Mouse (Mus musculus) C2C12 (cell line): ENCODE measurements at regions not wholly inside any gene's neighbourhood (a gene's known extent, or its start where the extent isn't known, plus 50 kb on each side); places are given as distances from the start of the nearest gene placed in this dataset.
A peak's percentile ranks its signal among the peaks of the same experiment; 100 is the strongest.

Experiments
- H3K27me3 ChIP-seq: one replicate; pipeline ENCODE4 v1.6.1; 2011; ENCODE audit not compliant: control insufficient read depth, insufficient read depth, insufficient read length
- H3K36me3 ChIP-seq: one replicate; pipeline ENCODE4 v1.6.1; 2011; ENCODE audit not compliant: control insufficient read depth, insufficient read depth
- H3K4me3 ChIP-seq: one replicate; pipeline ENCODE4 v1.5.1; 2011; ENCODE audit warnings: mild to moderate bottlenecking, control low read depth; ENCODE audit not compliant: poor library complexity, insufficient read depth, severe bottlenecking
- H3K79me2 ChIP-seq: one replicate; pipeline ENCODE4 v1.6.1; 2011; ENCODE audit not compliant: control insufficient read depth, insufficient read depth
- H3K79me3 ChIP-seq: one replicate; pipeline ENCODE4 v1.6.1; 2011; ENCODE audit warnings: low read depth, control low read depth
- H3ac ChIP-seq: one replicate; pipeline ENCODE3; 2011; ENCODE audit warnings: low read depth; ENCODE audit not compliant: control insufficient read depth, insufficient read length
- CEBPB ChIP-seq: IDR thresholded peaks from one replicate; pipeline ENCODE4 v1.6.1; 2011; ENCODE audit warnings: low read depth, mild to moderate bottlenecking, control low read depth, moderate library complexity
- CTCF ChIP-seq: IDR thresholded peaks from one replicate; pipeline ENCODE4 v1.5.1; 2011; ENCODE audit not compliant: control insufficient read depth, insufficient read depth, insufficient read length
- FOSL1 ChIP-seq: IDR thresholded peaks from one replicate; pipeline ENCODE4 v1.8.0; 2011; ENCODE audit warnings: mild to moderate bottlenecking, low read length; ENCODE audit not compliant: poor library complexity, insufficient read depth, severe bottlenecking
- MAX ChIP-seq: IDR thresholded peaks from one replicate; pipeline ENCODE4 v1.6.1; 2011; ENCODE audit warnings: mild to moderate bottlenecking, control low read depth
- MYOD1 ChIP-seq: IDR thresholded peaks from one replicate; pipeline ENCODE4 v1.6.1; 2011; ENCODE audit warnings: low read depth; ENCODE audit not compliant: control insufficient read depth, insufficient read length
- MYOG ChIP-seq: IDR thresholded peaks from one replicate; pipeline ENCODE4 v1.6.1; 2011; ENCODE audit not compliant: control insufficient read depth, insufficient read length; ENCODE audit errors: extremely low read depth
- USF1 ChIP-seq: IDR thresholded peaks from one replicate; pipeline ENCODE4 v1.6.1; 2011; ENCODE audit warnings: low read depth, mild to moderate bottlenecking, control low read depth, moderate library complexity

- no peaks in the 10 kb centered on the region for H3K36me3 ChIP-seq
- H3K4me3 ChIP-seq: no peak overlapping the region
- no peaks in the 10 kb centered on the region for H3K27me3 ChIP-seq
- no peaks in the 10 kb centered on the region for H3K79me3 ChIP-seq
- H3K79me2 ChIP-seq: no peaks in the 10 kb centered on the region
- TF ChIP-seq CTCF: no peak
- TF ChIP-seq USF1: no peak
- TF ChIP-seq FOSL1: no peak
- no peak for TF ChIP-seq MYOG
- no peak for TF ChIP-seq CEBPB
- H3ac ChIP-seq: no peak overlapping the region
Measured at GRCm38 (mm10) chr8:128268010-128268409, 90.4 kb upstream of the Nrp1 start.

- Histone ChIP-seq H3K36me3 (no peaks in the 10 kb centered on the region), H3K27me3 (no peaks in the 10 kb centered on the region), H3ac (no peak overlapping the region), H3K79me3 (no peaks in the 10 kb centered on the region), H3K4me3 (no peak overlapping the region), H3K79me2 (no peaks in the 10 kb centered on the region)
- TF ChIP-seq MAX (no peak), FOSL1 (no peak), MYOG (no peak), CTCF (no peak), CEBPB (no peak), MYOD1 (no peak), USF1 (no peak)
Measured at GRCm38 (mm10) chr8:128269546-128269945, 88.9 kb upstream of the Nrp1 start.

- Histone ChIP-seq H3K36me3 (no peaks in the 10 kb centered on the region), H3K27me3 (no peaks in the 10 kb centered on the region), H3ac (no peak overlapping the region), H3K4me3 (no peak overlapping the region), H3K79me2 (no peaks in the 10 kb centered on the region), H3K79me3 (no peaks in the 10 kb centered on the region)
- TF ChIP-seq CTCF (no peak), FOSL1 (peak; percentile 55), MYOD1 (peak; percentile 87)
Measured at GRCm38 (mm10) chr8:128272866-128273344, 85.5 kb upstream of the Nrp1 start.

GRCm38 (mm10) chr8:128276475-128276874 is 81.9 kb upstream of the Nrp1 start:
- Histone ChIP-seq H3K79me2 (no peaks in the 10 kb centered on the region), H3ac (no peak overlapping the region), H3K27me3 (no peaks in the 10 kb centered on the region), H3K79me3 (no peaks in the 10 kb centered on the region), H3K36me3 (no peaks in the 10 kb centered on the region), H3K4me3 (no peak overlapping the region)
- TF ChIP-seq CTCF: no peak
- no peak for TF ChIP-seq MYOD1
- TF ChIP-seq USF1: no peak
- no peak for TF ChIP-seq MAX
- no peak for TF ChIP-seq FOSL1
- TF ChIP-seq CEBPB: no peak
- TF ChIP-seq MYOG: no peak

DNA sequence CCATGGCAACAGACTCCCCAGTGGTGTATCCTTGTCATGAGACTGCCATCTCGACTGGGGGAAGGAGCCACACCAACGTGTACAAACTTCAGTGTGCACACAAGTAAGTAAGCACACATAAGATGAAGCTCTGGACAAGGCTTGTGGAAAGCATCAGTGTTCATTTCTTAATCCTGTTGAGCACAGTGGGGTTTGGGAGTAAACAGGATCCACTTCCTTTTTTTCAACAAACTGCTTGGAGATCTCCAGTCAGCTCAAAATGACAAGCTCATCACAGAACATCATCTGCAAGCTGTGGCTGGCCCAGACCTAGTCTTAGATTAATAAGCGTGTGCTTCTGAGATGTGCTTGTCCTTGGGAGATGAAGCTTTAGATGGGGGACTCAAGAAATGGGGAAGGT is 75.6 kb upstream of the Nrp1 start:
- Histone ChIP-seq H3K36me3 (no peaks in the 10 kb centered on the region), H3K4me3 (no peak overlapping the region), H3K79me2 (no peaks in the 10 kb centered on the region), H3K27me3 (no peaks in the 10 kb centered on the region), H3K79me3 (no peaks in the 10 kb centered on the region), H3ac (no peak overlapping the region)
- TF ChIP-seq CEBPB (no peak), FOSL1 (no peak), MAX (no peak), MYOG (no peak), USF1 (no peak), MYOD1 (no peak), CTCF (no peak)

DNA sequence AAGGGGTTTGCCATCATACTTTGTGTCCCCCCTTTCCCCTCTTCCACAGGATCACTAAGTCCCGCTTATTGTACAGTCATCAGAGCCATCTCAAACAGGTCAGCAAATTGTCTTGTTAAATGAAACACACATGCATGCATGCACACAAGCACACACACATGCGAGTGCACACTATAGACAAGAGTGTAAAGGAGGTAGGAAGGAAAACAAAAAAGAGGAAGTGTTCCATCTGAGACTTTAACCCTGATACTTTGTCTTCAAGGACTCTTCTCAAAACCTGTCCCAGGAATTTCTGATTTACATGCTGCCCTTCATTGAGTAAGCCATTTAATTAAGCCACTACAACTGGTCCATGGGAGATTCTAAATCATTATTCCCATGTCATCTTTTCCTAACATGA is 75.0 kb upstream of the Nrp1 start:
- no peak overlapping the region for H3K4me3 ChIP-seq
- TF ChIP-seq USF1 (no peak), CTCF (no peak), MAX (no peak), MYOG (no peak), CEBPB (no peak), MYOD1 (no peak), FOSL1 (no peak)
- H3K79me2 ChIP-seq: no peaks in the 10 kb centered on the region
- H3ac ChIP-seq: no peak overlapping the region
- no peaks in the 10 kb centered on the region for H3K27me3 ChIP-seq
- no peaks in the 10 kb centered on the region for H3K36me3 ChIP-seq
- no peaks in the 10 kb centered on the region for H3K79me3 ChIP-seq
